Mouse (Mus musculus) erythroblast, embryonic 14.5 days (primary cell): Measurements from ENCODE around the gene Slx4ip.

ENCODE experiments used
- GATA1 ChIP-seq: IDR thresholded peaks from 2 replicates; pipeline ENCODE4 v1.6.1; 2012; ENCODE audit warnings: low read length, inconsistent platforms, mixed read lengths
- TAL1 ChIP-seq: IDR thresholded peaks from 3 replicates; pipeline ENCODE4 v1.6.1; 2012; ENCODE audit warnings: low read length, inconsistent platforms, mixed read lengths

GRCm38 (mm10) chr2:136891068-136891950 is at the start of gene Slx4ip, which contains the start of the genes AL731706.1 and Mkks:
- TF ChIP-seq TAL1, result no peak
- TF ChIP-seq GATA1, result no peak
